Mouse (Mus musculus) limb, embryonic 11.5 days (tissue): ENCODE data around the gene Ank3. TPM values are rescaled to one million over a fixed set of nuclear protein-coding genes. Genes with fewer than 3 reads are reported as not detected.

Source experiments
- ATAC-seq: fragments of 200-750 bp; cut with Nextera tagmentation; 2 replicates; pipeline ENCODE4 v1.8.0; 2017; ENCODE audit warnings: low read depth; ENCODE audit not compliant: insufficient number of reproducible peaks, low FRiP score, low TSS enrichment
- DNase-seq: peaks from one replicate; pipeline ENCODE4 v3.0.0-alpha.2; 2015; ENCODE audit warnings: low spot score
- H3K27ac ChIP-seq: fragments of 300-500 bp; sonication (generic); replicated peaks from 2 replicates; pipeline ENCODE4 v1.5.1; 2014; ENCODE audit warnings: low read depth, mild to moderate bottlenecking, low read length
- H3K27me3 ChIP-seq: fragments of 300-500 bp; sonication (generic); 2 replicates; pipeline ENCODE4 v1.6.1; 2014; ENCODE audit warnings: mild to moderate bottlenecking, low read length, mixed read lengths; ENCODE audit not compliant: control insufficient read depth, insufficient read depth
- H3K36me3 ChIP-seq: fragments of 300-500 bp; sonication (generic); 2 replicates; pipeline ENCODE4 v1.6.1; 2014; ENCODE audit warnings: mild to moderate bottlenecking, low read length, moderate library complexity, mixed read lengths; ENCODE audit not compliant: control insufficient read depth, insufficient read depth
- H3K4me1 ChIP-seq: fragments of 300-500 bp; sonication (generic); 2 replicates; pipeline ENCODE4 v1.6.1; 2014; ENCODE audit warnings: low read length, mixed read lengths; ENCODE audit not compliant: control insufficient read depth, insufficient read depth
- H3K4me2 ChIP-seq: fragments of 300-500 bp; sonication (generic); 2 replicates; pipeline ENCODE4 v1.6.1; 2014; ENCODE audit warnings: low read depth, mild to moderate bottlenecking, moderate library complexity; ENCODE audit not compliant: severe bottlenecking
- H3K4me3 ChIP-seq: fragments of 300-500 bp; sonication (generic); 2 replicates; pipeline ENCODE4 v1.5.1; 2014; ENCODE audit warnings: low read depth, low read length
- H3K9ac ChIP-seq: fragments of 300-500 bp; sonication (generic); 2 replicates; pipeline ENCODE4 v1.6.1; 2014; ENCODE audit warnings: mild to moderate bottlenecking, low read length
- H3K9me3 ChIP-seq: fragments of 300-500 bp; sonication (generic); 2 replicates; pipeline ENCODE4 v1.6.1; 2016; ENCODE audit warnings: low read length; ENCODE audit not compliant: control insufficient read depth
- WGBS: fragments of 180-500 bp; shearing (Covaris S2); extraction: QIAGEN DNeasy Blood & Tissue Kit; methylation state at CpG from one replicate; pipeline ENCODE4 v1.1.7; 2014; 5-methylcytosine and 5-hydroxymethylcytosine counted together
- polyA plus RNA-seq: library from polyadenylated mRNA; unstranded; fragments of >200 nt; fragmentation: Nextera tagmentation; extraction: Ambion mirVana; gene quantifications from 2 replicates; pipeline ENCODE4 v1.2.1, GENCODE M21; 2014

Gene Ank3
- polyA plus RNA-seq, 1 experiment from 2014 or later = 22.3 TPM

DNA sequence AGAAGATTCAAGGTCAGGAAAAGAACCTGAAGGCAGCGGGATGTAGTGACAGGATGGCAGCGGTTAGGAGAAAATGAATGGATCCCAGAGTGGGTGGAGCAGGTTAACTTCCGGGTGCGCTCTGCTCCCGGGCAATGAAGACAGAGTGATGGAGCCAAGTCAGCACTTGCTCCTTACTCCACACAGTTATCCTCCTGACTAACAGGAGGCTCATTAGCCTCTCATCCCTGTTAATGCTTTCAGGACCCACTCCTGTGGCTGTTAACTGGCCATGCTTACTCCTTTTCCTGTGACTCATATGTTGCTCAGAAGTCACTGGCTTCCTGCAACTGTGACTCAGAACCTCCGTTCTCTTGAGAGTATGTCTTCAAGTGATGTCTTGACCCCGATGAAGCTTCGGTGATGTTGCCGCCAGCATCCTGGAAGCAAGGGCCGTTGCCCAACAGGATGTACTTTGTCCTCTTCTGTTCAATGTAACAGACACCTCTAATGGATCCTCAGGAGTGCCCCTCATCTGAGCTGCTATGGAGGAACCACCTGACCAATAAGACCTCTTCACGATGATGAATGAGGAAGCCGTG lies 378.6 kb downstream of the Ank3 start:
- 89% methylated on average over 12 of the region's 12 CpGs for WGBS
- no peak overlapping the region for H3K4me2 ChIP-seq
- H3K4me1 ChIP-seq = no peaks in the 10 kb centered on the region
- no peaks in the 10 kb centered on the region for H3K9me3 ChIP-seq
- DNase-seq = no peak
- H3K27me3 ChIP-seq = no peaks in the 10 kb centered on the region
- no peak for ATAC-seq
- no peak overlapping the region for H3K4me3 ChIP-seq
- H3K9ac ChIP-seq = no peak overlapping the region
- H3K36me3 ChIP-seq = no peaks in the 10 kb centered on the region
- no peak overlapping the region for H3K27ac ChIP-seq

DNA sequence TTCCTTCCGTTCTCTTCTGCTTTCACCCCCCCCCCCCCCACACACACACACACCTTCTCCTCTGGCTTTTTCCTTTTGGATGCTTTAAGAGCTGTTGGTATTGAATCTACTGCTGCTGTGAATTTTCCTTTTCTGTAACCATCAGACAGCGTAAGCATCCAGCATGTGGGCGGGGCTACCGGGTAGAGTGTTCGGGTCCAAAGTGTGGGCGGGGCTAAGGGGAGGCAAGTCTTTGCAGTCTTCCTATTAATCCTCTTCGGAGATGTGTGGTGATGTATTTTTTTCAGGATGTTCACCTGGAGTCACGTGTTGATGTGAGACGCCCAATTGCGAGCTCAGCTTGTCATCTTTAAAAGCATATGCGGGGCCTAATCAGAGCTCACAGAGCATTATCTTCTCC lies 379.2 kb downstream of the Ank3 start:
- ATAC-seq (no peak), DNase-seq (no peak)
- H3K27ac ChIP-seq = no peak overlapping the region
- no peaks in the 10 kb centered on the region for H3K9me3 ChIP-seq
- no peaks in the 10 kb centered on the region for H3K27me3 ChIP-seq
- no peaks in the 10 kb centered on the region for H3K36me3 ChIP-seq
- no peak overlapping the region for H3K4me3 ChIP-seq
- no peak overlapping the region for H3K9ac ChIP-seq
- no peak overlapping the region for H3K4me2 ChIP-seq
- WGBS = 84% methylated on average over 11 of the region's 11 CpGs
- H3K4me1 ChIP-seq = no peaks in the 10 kb centered on the region

DNA sequence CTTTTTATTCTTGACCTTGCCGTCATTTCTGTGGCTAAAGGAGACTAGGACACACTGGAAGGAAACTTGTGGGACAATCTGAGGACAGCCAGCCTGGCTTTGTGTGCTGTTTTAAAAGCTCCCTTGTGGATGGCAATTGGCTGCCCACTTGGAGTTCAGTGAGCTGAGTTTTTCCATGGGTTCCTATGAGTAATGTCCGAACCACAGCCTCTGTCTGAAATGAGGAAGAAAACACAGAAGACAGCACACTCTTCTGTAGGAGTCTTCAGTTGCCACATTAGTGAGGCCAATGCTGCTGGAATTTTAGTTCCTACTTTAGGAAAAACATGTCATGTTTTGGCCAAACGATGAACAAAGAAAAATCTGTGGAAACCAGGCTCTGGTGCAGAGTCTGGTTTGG lies 380.7 kb downstream of the Ank3 start:
- DNase-seq = no peak
- H3K27ac ChIP-seq = no peak overlapping the region
- H3K27me3 ChIP-seq = no peaks in the 10 kb centered on the region

DNA sequence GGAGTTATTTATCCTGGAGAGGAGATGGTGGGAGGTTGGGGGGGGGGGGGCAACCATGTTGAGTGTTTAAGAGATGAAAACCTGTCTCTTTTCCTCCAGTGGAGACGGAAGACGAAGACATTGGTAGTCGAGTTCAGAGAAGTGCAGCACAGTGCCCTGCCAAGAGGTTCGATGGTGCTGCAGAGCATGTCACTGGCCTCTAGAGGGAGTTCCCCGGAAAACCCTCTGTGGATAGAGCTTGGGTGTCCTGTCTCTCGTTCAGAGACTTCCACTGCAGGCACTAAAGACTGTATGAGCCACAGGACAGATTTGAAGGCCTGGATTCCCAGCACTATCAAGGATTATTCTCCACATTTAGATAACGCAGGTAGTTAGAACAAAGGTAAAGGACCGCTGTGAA lies 382.9 kb downstream of the Ank3 start:
- Histone ChIP-seq H3K4me2 (no peak overlapping the region), H3K36me3 (no peaks in the 10 kb centered on the region), H3K4me3 (no peak overlapping the region), H3K9me3 (no peaks in the 10 kb centered on the region), H3K27me3 (no peaks in the 10 kb centered on the region), H3K4me1 (peaks cover 8% of the 10 kb centered on the region), H3K27ac (no peak overlapping the region), H3K9ac (no peak overlapping the region)
- ATAC-seq (no peak; the same call in 1 of the 2 replicates), DNase-seq (peak; percentile 63)
- WGBS = 22% methylated on average over 8 of the region's 8 CpGs

More for the DNA sequence above, 380.7 kb downstream of the Ank3 start:
- Histone ChIP-seq H3K36me3 (no peaks in the 10 kb centered on the region), H3K9me3 (no peaks in the 10 kb centered on the region), H3K4me1 (no peaks in the 10 kb centered on the region), H3K4me2 (no peak overlapping the region), H3K9ac (no peak overlapping the region), H3K4me3 (no peak overlapping the region)
- no peak for ATAC-seq
- WGBS = 88% methylated on average over 3 of the region's 3 CpGs

DNA sequence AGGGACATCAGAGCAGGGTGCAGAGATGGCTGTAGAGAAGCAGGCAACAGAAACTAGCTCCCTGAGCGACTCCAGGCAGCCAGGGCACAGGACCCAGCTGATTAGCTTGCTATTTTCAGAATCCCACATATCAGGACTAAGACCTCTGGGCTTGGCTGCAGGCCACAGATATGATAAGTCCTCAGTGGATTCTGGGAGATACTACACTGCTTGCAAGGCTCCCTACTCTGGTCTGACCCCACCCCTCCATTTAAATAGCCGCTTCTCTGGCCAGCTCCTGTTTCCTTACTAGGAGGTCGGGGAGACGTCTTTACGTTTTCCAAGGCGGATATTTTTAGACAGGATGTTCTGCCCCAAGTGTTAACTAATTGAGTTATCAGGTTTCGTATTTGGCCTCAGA lies 386.7 kb downstream of the Ank3 start:
- no peak for ATAC-seq
- no peak overlapping the region for H3K4me2 ChIP-seq
- no peak overlapping the region for H3K9ac ChIP-seq
- no peak overlapping the region for H3K4me3 ChIP-seq
- H3K36me3 ChIP-seq = no peaks in the 10 kb centered on the region
- H3K4me1 ChIP-seq = peaks cover 15% of the 10 kb centered on the region
- no peak for DNase-seq
- H3K27me3 ChIP-seq = no peaks in the 10 kb centered on the region
- H3K27ac ChIP-seq = no peak overlapping the region
- no peaks in the 10 kb centered on the region for H3K9me3 ChIP-seq
- 21% methylated on average over 7 of the region's 7 CpGs for WGBS

DNA sequence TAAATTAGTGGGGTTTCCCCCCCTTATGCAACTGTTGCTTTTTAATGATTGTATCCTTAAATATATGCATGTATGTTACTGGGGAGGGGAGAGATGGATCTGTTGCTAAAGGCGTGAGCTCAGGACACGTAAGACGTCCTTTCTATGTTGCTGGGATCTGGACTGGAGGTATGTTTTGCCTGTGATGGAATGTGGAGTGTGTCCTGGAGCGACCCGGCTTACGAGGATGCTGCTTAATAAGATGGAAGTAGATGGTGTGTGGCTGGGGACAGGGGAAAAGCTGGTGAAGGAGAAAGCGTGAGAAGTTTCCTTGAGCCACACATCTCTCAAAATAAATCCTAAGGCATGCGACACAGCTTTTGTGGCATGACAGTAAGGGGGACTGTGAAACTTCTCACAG lies 387.1 kb downstream of the Ank3 start:
- H3K27ac ChIP-seq = no peak overlapping the region

DNA sequence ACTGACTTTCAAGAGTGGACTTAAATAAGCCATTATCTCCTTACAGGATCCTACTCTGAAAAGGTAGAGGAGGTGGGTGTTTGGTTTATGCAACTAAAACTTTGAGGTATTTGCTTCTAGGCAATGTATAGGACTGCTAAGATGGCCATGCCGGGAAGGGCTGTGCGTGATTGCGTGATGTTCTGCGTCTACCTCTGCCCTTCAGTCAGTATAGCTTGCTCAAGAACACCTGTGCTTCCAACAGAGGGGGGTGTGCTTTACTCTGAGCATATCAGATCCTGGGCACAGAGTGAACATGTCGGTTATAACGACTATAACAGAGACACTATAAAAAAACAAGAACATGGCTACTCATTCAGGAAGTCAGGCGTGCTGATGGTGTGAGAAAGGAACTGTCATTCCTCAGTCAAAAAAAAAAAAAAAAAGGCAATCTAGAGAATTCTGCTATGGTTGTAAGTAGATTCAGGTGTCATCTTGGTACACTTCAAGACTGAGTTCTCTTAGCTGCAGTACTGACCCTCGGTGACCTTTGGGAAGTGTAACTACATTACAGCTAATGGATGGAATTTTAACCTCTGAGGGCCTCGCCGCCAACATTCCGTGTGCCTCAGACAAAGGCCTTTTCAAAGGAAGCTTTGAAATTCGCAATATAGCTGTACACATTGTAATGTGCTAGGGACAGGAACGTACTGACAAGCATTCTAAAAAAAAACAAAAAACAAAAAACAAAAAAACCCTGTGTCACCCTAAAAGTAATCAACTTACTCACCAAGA lies 387.8 kb downstream of the Ank3 start:
- Histone ChIP-seq H3K4me1 (peaks cover 15% of the 10 kb centered on the region), H3K9ac (no peak overlapping the region), H3K4me3 (no peak overlapping the region), H3K36me3 (no peaks in the 10 kb centered on the region), H3K27me3 (no peaks in the 10 kb centered on the region), H3K4me2 (peak overlapping the region; percentile 11; the same call in 1 of the 2 replicates), H3K27ac (no peak overlapping the region), H3K9me3 (no peaks in the 10 kb centered on the region)
- no peak for ATAC-seq
- peak; percentile 47 for DNase-seq
- 34% methylated on average over 13 of the region's 13 CpGs for WGBS

More for the DNA sequence above, 387.1 kb downstream of the Ank3 start:
- Histone ChIP-seq H3K4me2 (no peak overlapping the region), H3K9me3 (no peaks in the 10 kb centered on the region), H3K36me3 (no peaks in the 10 kb centered on the region), H3K27me3 (no peaks in the 10 kb centered on the region), H3K4me3 (no peak overlapping the region), H3K4me1 (peaks cover 15% of the 10 kb centered on the region), H3K9ac (no peak overlapping the region)
- DNase-seq (no peak), ATAC-seq (no peak)
- WGBS = 64% methylated on average over 8 of the region's 8 CpGs

DNA sequence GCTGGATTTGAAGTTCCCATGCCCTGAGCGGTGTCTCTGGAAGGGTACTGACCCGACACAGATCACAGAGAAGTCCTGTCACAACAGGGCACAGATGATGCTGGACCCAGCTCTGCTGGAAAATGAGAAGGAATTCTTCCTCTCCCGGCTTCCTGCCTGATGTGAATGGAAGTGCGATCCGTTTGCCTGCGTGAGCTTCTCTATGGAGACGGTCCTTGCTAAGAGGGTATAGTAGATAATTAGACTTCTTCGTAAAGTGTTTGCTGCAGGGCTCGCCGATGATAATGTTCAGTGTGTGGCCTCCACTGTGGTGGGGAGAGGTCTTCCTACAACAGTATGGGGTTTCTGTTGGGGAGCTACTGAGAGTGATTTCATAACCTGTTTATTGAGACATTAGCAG lies 388.8 kb downstream of the Ank3 start:
- ATAC-seq (no peak), DNase-seq (peak; percentile 45)
- WGBS = 18% methylated on average over 10 of the region's 10 CpGs

More for the DNA sequence above, 388.8 kb downstream of the Ank3 start:
- Histone ChIP-seq H3K27me3 (no peaks in the 10 kb centered on the region), H3K4me1 (peaks cover 15% of the 10 kb centered on the region), H3K9me3 (no peaks in the 10 kb centered on the region), H3K4me3 (no peak overlapping the region), H3K4me2 (peak overlapping the region; percentile 35), H3K36me3 (no peaks in the 10 kb centered on the region), H3K9ac (no peak overlapping the region), H3K27ac (no peak overlapping the region)
